Mouse (Mus musculus) stomach, postnatal 0 days (tissue): ENCODE results near the gene Clec11a.

Source experiments
- CTCF ChIP-seq: IDR thresholded peaks from 2 replicates; pipeline ENCODE4 v1.5.1; 2016; ENCODE audit warnings: antibody characterized with exemption, low read depth, mild to moderate bottlenecking, moderate library complexity
- EP300 ChIP-seq: optimal IDR thresholded peaks from 2 replicates; pipeline ENCODE3; 2016; ENCODE audit warnings: antibody characterized with exemption

DNA sequence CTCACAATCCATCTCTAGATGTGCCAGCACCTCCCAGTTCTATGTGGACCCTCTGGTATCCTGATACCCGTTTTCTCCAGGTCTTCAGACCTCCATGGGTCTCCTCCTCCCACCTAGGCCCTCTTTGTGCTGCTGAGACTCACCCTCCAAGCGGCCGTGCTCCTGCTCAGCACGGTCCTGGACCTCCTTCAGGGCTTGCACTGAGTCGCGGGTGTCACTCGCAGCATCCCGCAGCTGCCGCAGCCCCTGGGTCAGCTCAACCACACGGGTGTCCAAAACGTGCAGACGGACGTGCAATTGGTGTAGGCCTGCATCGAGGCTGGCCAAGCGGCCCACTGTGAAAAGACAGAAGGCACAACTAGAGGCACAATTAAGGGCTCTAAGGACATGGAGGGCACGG, 1.0 kb downstream of the Clec11a start:
- TF ChIP-seq EP300 (no peak), CTCF (no peak)
